Mouse (Mus musculus): ENCODE data around the gene Clybl.

DNA sequence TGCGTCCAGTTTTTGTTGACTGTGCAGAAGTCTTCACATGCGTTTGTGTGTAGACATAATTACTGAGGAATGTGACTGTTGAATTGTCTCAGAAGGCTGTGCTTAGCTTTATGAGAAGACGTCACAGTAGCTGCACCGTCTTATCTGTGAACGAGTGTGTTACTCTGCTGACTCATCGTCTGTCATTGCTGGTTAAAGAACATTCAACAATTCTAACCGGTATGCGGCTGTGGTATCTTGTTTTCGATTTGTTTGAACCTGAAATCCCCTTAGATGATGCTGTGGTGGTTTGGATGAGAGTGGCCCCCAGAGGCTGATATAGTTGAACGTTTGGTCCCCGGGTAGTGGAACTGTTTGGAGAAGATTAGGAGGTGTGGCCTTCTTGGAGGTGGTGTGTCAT lies 2.5 kb downstream of the Clybl start:
- no peak for TF ChIP-seq CTCF (IDR thresholded peaks at IDR 0.05; ENCODE audit: control insufficient read depth, insufficient read depth, low read length)
- no peak for TF ChIP-seq POLR2A (IDR thresholded peaks at IDR 0.05; ENCODE audit: borderline replicate concordance, control insufficient read depth, low read depth, low read length)
